Mouse (Mus musculus) macrophage (primary cell): ENCODE data around the gene Prss40. TPM values are rescaled to one million over a fixed set of nuclear protein-coding genes. Genes with fewer than 3 reads are reported as not detected.

Experiments used
- H3K27ac ChIP-seq: fragments of 350-480 bp; formaldehyde crosslinking; 2 replicates; pipeline ENCODE4 v1.9.0; 2021
- H3K36me3 ChIP-seq: fragments of 350-480 bp; formaldehyde crosslinking; 2 replicates; pipeline ENCODE4 v1.9.0; 2021; ENCODE audit errors: inconsistent target
- H3K4me3 ChIP-seq: fragments of 350-480 bp; formaldehyde crosslinking; 2 replicates; pipeline ENCODE4 v1.9.0; 2021; ENCODE audit errors: inconsistent target
- H3K79me2 ChIP-seq: fragments of 350-480 bp; formaldehyde crosslinking; 2 replicates; pipeline ENCODE4 v1.9.0; 2021; ENCODE audit errors: inconsistent target
- WGBS: methylation state at CpG from one replicate; pipeline ENCODE4 v1.1.7; 2026; ENCODE audit warnings: inconsistent platforms; ENCODE audit not compliant: missing documents; 5-methylcytosine and 5-hydroxymethylcytosine counted together
- polyA plus RNA-seq: library from polyadenylated mRNA; stranded (reverse); fragments of 250-400 nt; gene quantifications from 3 replicates; pipeline ENCODE4 v1.2.4, GENCODE M21; 2018; ENCODE audit warnings: inconsistent platforms
- total RNA-seq, 78 experiments: library from RNA; depleted of rRNA; stranded (reverse); fragments of 250-400 nt; gene quantifications; 1 replicate in 9 of 78; 2 replicates in 24 of 78; 3 replicates in 43 of 78; 4 replicates in 2 of 78; pipeline ENCODE4 v1.2.4; 2018; ENCODE audit warnings: inconsistent platforms in 56 of 78

Prss40 gene
- total RNA-seq (2018; cell fraction: chromatin; rRNA removed): not detected
- not detected for total RNA-seq (2018; cell fraction: cytosol; rRNA removed)
- not detected for total RNA-seq (2018; cell fraction: nucleus; rRNA removed)
- polyA plus RNA-seq: not detected in 3 replicates

- no peak within 1 kb of the TSS for H3K27ac ChIP-seq
- no peak within 1 kb of the TSS for H3K4me3 ChIP-seq
- no peaks in the 10 kb centered on the region for H3K79me2 ChIP-seq
- 92% methylated on average over 15 of the region's 15 CpGs for WGBS
- H3K36me3 ChIP-seq: no peaks in the 10 kb centered on the region
Observed at GRCm38 (mm10) chr1:34560843-34561242, at the start of gene Prss40. Gene Prss40, minus strand, starts transcription at chr1:34560943.

DNA sequence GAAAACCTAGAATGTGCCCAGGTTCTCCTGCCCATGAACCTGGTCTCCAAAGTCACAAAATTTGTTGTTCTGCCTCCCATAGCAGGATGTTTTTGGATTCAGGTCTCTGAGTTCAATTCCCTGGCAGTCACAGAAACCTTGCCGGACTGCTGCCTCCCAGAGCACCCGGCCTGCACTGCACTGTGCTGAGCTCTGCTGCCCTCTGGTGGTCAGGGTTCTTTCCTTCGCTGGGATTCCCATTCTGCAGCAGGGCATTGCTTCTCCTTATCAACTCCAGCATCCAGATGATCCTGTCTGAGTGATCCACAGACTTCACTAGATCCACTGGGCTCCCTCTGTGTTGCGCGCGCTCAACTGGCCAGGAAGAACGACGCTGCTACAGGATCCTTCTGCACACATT is 41.6 kb upstream of the Prss40 start:
- Histone ChIP-seq H3K27ac (no peak overlapping the region), H3K4me3 (no peak overlapping the region), H3K79me2 (no peaks in the 10 kb centered on the region), H3K36me3 (no peaks in the 10 kb centered on the region)
- WGBS: 19% methylated on average over 6 of the region's 8 CpGs

DNA sequence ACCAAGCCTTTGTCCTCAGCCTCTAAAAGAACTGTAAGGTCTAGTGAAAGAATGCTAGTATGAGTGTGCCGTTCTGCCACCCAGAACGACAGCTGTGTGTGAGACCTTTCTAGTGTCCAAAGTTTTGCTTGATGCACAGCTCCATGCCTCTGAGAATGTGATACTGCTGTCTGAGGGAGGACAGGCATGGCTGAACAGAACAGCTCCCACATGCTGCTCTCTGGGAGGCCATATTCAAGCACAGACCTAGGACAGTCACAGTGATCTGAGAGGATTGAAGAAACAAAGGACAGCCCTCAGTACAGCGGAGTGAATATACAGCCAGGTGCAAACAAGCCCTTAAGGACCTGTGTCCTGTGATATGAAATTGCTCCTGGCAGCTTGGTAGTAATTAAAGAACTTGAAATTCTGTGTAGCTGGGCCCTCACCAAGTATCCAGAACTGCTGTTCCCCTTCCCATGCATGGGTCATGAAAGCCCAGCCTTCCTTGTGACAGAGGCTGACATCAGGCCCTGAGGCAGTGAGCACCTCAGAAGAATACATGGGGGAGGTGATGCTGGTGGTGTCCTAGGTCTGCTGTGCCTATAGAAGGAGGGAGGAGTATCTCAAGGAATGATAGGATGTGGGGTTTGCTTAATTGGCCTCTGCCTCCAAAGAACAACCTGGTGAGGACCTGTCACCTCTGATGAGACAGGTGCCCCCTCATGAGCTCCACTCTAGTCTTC is 40.7 kb upstream of the Prss40 start:
- H3K36me3 ChIP-seq: no peaks in the 10 kb centered on the region
- WGBS: 93% methylated on average over 3 of the region's 3 CpGs
- H3K79me2 ChIP-seq: no peaks in the 10 kb centered on the region
- H3K4me3 ChIP-seq: no peak overlapping the region
- no peak overlapping the region for H3K27ac ChIP-seq

- Histone ChIP-seq H3K36me3 (no peaks in the 10 kb centered on the region), H3K4me3 (no peak overlapping the region), H3K79me2 (no peaks in the 10 kb centered on the region), H3K27ac (no peak overlapping the region)
- WGBS: 95% methylated on average over 15 of the region's 15 CpGs
Observed at GRCm38 (mm10) chr1:34600000-34600399, 39.3 kb upstream of the Prss40 start.

- Histone ChIP-seq H3K27ac (no peak overlapping the region), H3K36me3 (no peaks in the 10 kb centered on the region), H3K4me3 (no peak overlapping the region), H3K79me2 (no peaks in the 10 kb centered on the region)
- WGBS: 89% methylated on average over 22 of the region's 22 CpGs
Observed at GRCm38 (mm10) chr1:34587298-34588096, 26.8 kb upstream of the Prss40 start.

DNA sequence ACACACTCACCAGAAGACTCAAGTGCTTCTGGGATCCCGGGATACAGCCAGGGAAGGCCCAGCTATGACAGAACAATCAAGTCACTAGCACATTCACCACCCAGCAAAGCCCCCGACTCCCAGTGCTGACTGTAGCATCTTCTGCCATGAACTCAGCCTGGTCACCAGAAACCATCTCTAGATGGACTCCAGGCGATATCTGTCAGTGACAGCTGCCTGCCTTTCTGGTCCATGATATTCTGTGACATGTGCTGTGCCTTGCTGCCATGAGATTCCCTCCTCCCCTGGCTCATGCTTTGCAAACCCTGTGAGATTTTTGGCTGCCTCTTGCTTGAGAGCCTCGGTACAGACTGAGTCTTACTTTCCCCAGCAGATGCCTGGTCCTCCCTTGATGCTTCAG is 24.0 kb upstream of the Prss40 start:
- 88% methylated on average over 4 of the region's 4 CpGs for WGBS
- Histone ChIP-seq H3K36me3 (no peaks in the 10 kb centered on the region), H3K79me2 (no peaks in the 10 kb centered on the region), H3K4me3 (no peak overlapping the region), H3K27ac (no peak overlapping the region)

GRCm38 (mm10) chr1:34583821-34584263 is 23.1 kb upstream of the Prss40 start:
- H3K79me2 ChIP-seq: no peaks in the 10 kb centered on the region
- H3K36me3 ChIP-seq: no peaks in the 10 kb centered on the region
- 44% methylated on average over 4 of the region's 4 CpGs for WGBS
- no peak overlapping the region for H3K4me3 ChIP-seq
- no peak overlapping the region for H3K27ac ChIP-seq

GRCm38 (mm10) chr1:34582218-34582617 is 21.5 kb upstream of the Prss40 start:
- H3K36me3 ChIP-seq: no peaks in the 10 kb centered on the region
- no peak overlapping the region for H3K27ac ChIP-seq
- no peaks in the 10 kb centered on the region for H3K79me2 ChIP-seq
- 78% methylated on average over 6 of the region's 6 CpGs for WGBS
- no peak overlapping the region for H3K4me3 ChIP-seq

DNA sequence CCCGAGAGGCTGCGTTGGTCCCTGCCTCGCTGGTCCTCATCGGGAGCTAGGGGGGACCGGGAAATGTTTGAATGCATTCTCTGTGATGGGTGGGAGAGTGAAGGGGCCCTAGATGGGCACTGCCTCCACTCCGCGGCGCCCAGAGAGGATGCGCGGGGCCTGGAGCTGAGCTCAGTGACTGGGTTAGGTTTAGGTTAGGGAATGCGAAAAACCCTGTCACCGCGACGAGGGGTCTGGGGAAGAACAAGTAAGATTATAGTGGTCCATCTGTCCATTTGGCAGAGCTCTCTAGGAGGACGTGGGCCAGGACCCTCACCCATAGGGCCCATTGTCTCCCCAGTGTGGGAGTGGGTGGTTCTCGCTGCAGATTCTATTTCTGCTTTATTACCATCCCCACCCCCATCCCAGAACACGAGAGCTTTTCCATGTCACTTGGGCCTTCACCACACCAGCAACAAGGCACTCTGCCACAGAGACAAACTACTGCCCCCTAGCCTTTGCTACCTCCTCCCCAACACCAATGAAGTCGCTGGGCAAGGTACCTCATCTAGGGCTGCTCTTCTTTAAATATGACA is 19.1 kb upstream of the Prss40 start:
- H3K27ac ChIP-seq: no peak overlapping the region
- WGBS: 12% methylated on average over 18 of the region's 18 CpGs
- no peaks in the 10 kb centered on the region for H3K79me2 ChIP-seq
- H3K36me3 ChIP-seq: no peaks in the 10 kb centered on the region
- H3K4me3 ChIP-seq: no peak overlapping the region

DNA sequence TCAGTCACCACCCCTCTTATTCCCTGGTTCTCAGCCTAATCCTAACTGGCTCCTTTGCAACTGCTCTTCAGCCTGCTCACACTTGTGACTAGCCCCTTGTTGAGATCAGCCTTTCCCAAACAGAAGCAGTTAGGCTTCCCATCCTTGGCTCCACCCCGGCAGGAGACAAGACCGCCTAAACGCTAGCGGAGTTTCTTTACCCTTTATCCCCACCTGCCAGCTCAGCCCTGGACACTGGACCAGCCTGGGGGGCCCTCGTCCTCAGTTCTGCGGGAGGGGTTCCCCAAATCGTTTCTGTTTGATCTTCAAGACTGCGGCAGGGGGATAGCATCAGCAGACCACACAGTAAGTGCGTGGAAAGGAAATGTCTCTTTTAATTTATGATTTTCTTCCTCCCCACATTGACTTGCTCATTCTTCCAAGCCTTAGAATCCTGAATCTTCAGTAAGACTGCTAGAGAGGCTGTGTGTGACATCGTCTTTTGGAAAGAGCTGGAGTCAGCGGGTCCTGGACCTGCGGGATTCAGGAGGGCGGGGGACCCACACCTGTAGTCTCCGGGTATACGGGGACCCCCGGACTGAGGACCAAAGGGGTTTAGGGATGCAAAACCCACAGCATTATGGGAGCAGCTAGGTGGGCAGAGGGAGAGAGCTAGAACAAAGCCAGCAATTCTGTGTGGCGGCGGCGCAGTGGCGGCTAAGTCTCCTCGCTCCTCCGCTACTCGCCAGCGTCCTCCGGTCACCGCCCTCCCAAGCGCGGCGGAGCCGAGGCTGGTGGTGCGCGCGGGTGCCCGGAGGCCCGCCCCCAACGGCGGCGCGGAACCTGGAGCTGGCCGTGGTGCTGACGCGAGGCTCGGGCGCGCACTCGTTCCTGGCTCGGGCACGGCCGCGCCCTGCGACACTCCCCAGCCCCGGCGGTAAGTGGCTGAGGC is 18.4 kb upstream of the Prss40 start, which contains the start of gene Amer3:
Gene Amer3 (plus strand): TSS at position 807 of the 931 bp plus-strand sequence.
- H3K79me2 ChIP-seq: no peaks in the 10 kb centered on the region
- 2% methylated on average over 52 of the region's 53 CpGs for WGBS
- H3K4me3 ChIP-seq: no peak within 1 kb of the TSS
- no peaks in the 10 kb centered on the region for H3K36me3 ChIP-seq
- no peak within 1 kb of the TSS for H3K27ac ChIP-seq

DNA sequence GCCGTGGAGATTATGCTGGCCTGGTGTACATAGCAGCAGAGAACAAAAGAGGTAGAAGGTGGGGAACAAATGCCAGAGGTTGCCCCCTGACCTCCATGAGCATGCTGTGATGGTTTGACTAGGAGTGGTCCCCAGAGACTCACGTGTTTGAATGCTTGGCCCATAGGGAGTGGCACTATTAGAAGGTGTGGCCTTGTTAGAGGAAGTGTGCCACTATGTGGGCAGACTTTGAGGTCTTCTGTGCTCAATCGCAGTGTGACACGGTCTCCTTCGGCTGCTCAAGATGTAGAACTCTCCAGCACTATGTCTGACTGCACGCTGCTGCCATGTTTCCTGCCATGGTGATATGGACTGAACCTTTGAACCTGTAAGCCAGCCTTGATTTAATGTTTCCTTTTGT is 12.5 kb upstream of the Prss40 start:
- H3K36me3 ChIP-seq: no peaks in the 10 kb centered on the region
- H3K4me3 ChIP-seq: no peak overlapping the region
- 28% methylated on average over 6 of the region's 6 CpGs for WGBS

DNA sequence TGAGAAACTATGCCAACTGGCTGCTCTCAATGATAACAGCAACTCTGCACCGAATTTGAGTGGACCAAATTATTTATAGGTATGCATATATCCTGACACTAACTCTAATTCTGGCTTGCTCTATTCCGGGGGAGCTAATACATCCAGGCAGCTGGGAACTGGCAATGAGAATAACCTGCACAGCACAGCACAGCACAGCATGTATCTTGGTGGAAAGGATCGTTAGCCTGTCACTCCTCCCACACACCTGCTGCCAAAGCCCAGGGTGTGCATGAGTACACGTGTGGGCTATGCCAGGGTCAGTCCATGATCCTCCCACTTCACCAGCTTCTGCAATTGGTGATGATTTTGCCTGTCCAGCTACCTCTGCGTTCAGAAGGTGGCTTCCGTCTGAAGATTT is 10.7 kb upstream of the Prss40 start:
- WGBS: 90% methylated on average over 6 of the region's 6 CpGs
- H3K4me3 ChIP-seq: no peak overlapping the region
- H3K79me2 ChIP-seq: no peaks in the 10 kb centered on the region
- no peaks in the 10 kb centered on the region for H3K36me3 ChIP-seq
- H3K27ac ChIP-seq: no peak overlapping the region

More for the DNA sequence above, 12.5 kb upstream of the Prss40 start:
- Histone ChIP-seq H3K79me2 (no peaks in the 10 kb centered on the region), H3K27ac (no peak overlapping the region)

- H3K4me3 ChIP-seq: no peak overlapping the region
- H3K79me2 ChIP-seq: no peaks in the 10 kb centered on the region
- no peaks in the 10 kb centered on the region for H3K36me3 ChIP-seq
- WGBS: 87% methylated on average over 2 of the region's 2 CpGs
- no peak overlapping the region for H3K27ac ChIP-seq
Observed at GRCm38 (mm10) chr1:34569876-34570275, 9.1 kb upstream of the Prss40 start.

DNA sequence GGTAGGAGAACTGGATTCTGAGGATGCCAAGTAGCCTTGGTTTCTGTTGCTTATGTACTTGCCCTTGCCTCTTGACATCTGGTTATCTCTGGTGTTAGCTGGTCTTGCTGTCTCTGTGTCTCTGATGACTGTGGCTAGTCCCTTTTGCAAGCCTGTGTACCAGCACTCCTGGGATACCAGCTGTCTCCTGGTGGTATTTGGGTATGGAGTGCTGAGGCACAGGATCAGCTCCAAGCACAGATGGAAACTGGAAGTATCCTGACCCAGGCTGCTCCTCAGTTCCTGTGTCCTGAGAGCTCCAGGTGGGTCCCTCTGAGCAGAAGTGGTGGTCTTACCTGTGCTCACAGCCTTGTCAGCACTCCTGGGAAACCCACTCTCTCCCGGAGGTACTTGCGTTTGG is 7.4 kb upstream of the Prss40 start:
- WGBS: 100% methylated on average over 2 of the region's 2 CpGs
- no peak overlapping the region for H3K27ac ChIP-seq
- H3K79me2 ChIP-seq: no peaks in the 10 kb centered on the region
- H3K4me3 ChIP-seq: no peak overlapping the region
- H3K36me3 ChIP-seq: no peaks in the 10 kb centered on the region
